Mouse (Mus musculus) lung, postnatal 4 days (tissue): ENCODE measurements at regions not wholly inside any gene's neighbourhood (a gene's known extent, or its start where the extent isn't known, plus 50 kb on each side); places are given as distances from the start of the nearest gene placed in this dataset.

Experiments used
- DNase-seq, 2 experiments: peaks; one replicate each; pipeline ENCODE4 v3.0.0; 2021

DNA sequence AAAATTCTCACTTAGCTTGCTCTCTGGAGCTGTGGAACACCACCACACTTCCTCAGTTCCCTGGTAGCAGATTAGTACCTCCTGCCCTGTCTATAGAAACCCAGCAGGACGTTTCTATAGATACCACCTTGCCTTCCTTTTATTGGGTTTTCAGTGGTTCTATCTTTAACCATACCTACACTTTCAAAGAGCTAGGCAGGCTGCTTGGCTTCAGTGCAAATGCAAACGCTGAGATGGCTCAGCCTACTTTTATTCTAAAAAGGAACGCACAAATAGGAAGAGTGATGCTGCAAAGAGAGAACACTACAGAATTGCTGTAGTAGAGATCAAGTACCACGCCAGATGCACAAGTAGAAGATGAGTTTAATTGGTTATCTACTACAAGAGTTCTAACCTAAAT is 120.9 kb upstream of the Ifne start:
- DNase-seq = no peak

DNA sequence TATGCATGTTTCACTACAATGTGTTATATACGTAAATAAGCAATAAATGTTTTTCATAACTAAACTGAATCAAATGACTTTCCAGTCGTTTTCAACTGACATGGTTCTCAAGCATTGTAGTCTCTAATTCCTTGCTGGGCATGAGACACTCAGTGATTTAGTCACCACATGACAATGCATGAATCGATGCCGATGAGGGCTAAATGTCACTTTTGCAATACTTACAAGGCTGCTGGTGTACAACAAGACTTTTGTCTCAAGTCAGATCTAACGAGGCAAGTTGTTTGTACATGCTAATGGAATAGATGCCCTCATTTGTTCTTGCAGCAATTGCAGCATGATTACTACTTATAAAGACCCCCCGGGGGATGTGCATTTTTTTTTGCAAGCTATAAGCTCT is 120.2 kb upstream of the Ifne start:
- DNase-seq = no peak

DNA sequence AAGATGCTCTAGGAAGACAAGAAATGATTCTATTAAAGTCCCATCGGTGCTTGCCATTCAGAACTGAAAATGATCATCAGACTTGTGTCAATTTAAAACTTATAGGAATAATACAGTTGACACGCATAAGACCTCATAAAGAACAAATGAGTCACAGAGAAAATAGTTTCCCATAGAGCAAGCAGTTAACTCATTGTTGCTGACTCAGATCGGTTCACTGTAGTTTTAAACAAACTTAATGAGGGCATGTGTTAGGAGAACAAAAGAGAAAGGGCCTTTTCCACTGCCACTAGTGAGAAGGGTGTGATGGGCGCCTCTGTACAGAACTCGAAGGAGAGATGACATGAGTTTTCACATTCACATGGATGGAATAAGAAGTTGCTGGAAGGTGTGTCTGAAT is 118.3 kb upstream of the Ifne start:
- no peak for DNase-seq

DNA sequence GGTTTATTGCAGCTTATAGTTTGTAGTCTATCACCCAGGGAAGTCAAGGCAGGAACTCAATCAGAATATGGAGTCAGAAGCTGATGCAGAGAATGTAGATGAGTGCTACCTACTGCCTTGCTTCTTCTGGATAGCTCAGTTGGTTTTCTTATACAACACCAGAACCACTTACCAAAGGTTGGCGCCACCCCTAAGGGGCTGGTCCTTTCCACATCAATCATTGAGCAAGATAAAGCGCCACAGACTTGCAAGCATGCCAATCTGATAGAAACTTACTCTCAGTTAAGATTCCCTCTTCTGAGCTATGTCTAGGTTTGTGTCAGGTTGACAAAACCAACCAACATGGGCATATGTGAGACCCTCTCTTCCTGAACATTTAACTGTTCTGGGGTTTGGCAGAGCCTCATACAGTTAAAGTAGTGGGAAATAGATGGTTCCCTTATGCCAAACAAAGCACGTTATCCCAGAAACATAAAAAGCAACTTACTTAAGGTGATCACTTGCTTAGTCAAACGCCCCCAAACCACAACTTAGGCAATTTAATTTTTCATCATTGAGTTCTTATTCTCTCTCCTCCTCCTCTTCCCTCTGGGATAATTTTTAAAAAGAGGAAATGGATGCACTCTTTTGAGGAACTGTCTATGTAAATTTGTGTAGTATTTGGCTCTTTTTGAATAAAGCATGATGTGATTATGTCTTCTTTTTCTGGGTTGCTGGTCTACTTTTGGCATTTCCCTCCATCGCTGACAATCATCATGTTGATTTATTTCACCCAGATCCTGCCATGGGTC is 115.3 kb upstream of the Ifne start:
- no peak for DNase-seq

GRCm38 (mm10) chr4:88994486-88994885 is 114.5 kb upstream of the Ifne start:
- no peak for DNase-seq

GRCm38 (mm10) chr4:88992498-88992897 is 112.5 kb upstream of the Ifne start:
- no peak for DNase-seq

DNA sequence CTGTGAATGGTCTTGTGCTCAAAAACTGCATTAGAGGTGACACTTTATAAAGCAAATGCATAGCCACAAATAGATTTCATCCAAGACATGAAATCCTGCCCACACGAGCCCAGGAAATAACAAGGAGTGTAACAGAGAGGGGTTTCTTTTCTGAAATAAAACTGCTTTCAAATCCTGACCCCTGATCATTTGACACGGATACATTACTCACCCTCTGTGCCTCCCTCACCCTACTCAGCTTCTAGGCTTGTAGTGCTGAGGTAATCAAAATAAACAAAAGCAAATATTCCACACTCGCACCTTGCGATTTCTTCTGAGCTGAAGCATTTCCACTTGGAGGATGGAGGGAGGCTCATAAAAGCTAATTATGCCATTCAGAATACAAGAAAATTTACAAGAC is 108.4 kb upstream of the Ifne start:
- no peak for DNase-seq

DNA sequence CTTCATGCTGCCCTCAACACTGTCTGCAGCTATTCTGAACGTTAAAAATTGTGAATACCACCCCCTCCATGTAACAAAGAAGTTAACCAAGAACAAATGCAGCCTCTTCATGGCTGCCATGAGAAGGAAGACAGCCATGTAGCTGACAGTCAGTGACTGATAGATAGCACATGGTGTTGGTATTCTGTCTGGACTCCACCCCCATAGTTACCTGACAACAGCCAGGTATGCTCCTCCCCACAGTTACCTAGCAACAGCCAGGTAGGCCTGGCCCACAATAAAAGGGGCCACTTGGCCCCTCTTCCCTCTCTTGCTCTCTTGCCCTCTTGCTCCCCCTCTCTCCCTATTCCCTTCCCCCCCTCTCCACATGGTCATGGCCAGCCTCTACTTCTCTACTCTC is 107.1 kb upstream of the Ifne start:
- no peak for DNase-seq

GRCm38 (mm10) chr4:88982457-88982856 is 102.5 kb upstream of the Ifne start:
- no peak for DNase-seq

GRCm38 (mm10) chr4:88977099-88977888 is 97.3 kb upstream of the Ifne start:
- DNase-seq = no peak

DNA sequence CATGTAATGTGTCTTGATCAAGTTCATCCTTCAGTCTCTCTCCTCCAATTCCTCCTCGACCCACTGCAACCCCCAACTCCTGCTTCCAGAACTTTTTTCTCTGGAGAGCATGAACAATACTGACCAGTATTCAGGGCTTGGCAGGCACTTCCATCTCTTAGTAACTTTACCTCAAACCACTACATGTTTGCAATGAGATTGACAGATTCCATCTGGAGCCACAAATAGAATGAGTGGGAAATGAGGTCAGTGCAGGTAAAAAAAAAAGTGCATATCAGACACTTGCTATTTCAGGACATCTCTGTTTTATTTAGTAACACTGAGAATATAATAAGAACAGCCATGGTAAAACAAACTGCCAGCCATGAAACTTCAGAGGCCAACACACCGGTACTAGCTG is 94.5 kb upstream of the Ifne start:
- no peak for DNase-seq

DNA sequence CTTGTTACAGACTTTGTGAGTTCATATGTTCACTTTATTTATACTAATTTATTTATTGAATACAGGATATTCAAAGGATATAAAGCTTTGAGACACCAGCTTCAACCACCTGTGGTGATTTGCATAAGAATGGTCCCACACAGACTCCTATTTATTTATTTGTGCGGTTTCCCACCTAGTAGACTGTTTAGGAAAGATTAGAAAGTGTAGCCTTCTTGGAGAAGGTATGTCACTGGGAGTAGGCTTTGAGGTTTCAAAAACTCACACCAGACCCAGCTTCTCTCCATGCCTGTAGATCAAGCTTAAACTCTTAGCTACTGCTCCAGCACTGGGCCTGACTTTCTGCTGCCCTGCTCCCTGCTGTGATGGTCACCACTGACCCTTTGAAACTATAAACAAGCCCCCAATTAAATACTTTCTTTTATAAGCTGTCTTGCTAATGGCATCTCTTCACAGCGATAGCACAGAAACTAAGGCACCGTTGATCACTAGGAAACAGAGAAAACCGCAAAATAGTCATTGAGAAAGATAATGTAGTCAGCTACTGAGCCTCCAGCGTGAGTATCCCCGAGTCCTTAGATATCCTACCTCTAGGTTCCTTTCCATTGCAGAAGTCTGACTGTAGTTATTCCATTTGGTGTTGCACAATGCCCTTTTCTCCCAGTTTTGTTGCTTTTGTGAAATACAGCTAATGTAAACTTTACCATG is 89.3 kb upstream of the Ifne start:
- no peak for DNase-seq

DNA sequence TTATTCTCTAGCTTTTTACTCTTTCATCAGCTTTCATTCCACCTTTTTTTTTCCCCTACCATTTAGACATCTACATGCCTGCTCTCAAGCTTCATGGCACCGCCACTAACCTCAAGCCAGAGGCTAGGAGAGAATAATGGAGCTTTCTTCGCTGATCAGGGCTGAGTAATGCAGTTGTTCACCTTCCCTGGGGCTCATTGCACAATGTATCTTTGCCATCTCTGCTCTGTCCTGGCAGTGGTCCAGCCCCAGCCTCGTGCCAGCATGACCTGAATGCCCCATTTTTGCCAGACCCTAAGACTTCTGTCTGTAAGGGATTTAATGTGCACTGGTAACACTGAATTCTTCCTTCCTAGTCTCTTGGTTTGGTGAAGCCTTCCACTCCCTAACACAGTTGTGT is 79.6 kb upstream of the Ifne start:
- no peak for DNase-seq

DNA sequence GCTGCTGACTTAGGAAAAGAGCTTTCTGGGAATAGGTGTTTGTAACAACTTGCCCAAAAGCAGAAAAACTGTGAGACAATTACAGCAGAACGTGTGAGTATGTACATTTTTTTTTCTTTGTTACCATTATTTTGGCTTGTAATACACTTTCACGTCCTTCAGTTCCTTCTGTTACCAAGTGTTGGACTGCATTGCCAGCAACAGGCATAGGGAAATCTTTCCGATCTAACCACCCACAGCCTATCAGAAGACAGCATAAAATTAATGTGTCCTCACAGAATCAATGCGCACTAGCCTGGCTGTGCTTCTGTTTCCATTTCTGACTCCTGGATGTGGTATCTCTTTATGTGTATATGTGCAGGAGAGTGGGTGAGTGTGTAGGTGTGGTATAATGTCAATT is 76.6 kb upstream of the Ifne start:
- no peak for DNase-seq

DNA sequence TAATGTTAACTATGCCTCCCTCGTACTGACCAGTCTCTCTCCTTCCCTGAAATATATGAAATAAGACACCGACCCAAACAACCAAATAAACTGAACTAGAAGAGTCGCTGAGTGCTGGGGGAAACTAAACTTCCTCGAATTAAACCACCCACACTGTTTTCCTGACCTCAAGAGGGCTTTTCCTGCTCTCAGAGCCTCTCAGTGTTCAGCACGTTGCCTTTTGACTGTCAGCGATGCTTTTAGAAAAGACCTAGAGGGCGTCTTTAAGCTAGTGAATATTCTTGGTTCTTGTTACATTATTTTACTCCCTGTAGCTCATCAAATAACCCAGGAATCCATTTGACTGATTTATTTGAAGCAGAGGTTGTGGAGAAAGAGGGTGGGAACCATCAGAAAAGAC is 76.2 kb upstream of the Ifne start:
- DNase-seq = no peak

DNA sequence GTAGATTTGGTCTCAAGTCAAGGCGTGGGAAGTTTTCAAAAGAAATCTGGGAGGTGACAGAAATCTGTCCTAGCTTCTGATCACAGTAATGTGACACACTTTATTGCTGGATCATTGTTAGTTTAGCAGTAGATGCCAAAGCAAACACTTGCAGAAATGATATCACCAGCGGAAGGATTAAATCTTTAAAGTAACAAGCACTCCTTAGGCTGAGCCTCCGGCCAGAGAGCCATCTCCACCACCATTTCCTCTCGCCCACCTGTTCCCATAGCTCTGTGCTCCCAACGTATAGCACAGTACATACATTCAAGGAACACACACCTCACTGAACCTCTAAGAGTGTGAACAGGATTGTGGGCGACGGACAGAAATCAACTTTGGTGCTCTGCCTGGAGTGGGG is 75.6 kb upstream of the Ifne start:
- DNase-seq = peak in 1 of 2 experiments; percentile 4

DNA sequence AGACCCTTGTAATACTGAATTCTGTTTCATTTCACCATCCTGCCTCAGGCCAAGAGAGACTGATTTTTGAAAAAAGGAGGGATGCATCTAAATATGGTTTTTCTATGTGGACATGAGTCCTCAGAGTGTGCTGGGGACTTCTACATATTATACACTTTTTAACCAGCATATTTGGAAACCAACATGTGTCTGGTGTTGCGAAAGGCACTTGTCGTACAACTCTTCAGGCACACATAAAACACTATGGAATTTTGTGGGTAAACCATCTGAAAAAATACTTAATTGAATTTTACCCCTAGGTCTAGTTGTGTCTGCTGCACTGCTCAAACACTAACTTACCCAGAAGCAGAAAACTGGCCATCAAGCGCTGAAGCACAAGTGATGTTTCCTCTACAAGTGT is 74.0 kb upstream of the Ifne start:
- DNase-seq = no peak

DNA sequence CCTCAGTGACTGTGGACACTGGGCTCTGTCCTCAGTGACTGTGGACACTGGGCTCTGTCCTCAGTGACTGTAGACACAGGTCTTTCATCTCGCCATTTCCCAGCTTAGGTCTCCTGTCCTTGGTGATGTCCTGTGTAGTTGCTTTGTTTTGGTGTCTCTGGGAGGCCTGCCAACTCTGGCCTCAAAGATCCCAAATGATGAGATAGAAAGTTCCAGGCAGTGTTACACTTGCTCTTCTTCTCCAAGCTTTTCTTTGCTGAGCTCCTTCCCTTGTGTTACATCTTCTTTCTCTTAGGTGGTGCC is 71.0 kb upstream of the Ifne start:
- DNase-seq = no peak

DNA sequence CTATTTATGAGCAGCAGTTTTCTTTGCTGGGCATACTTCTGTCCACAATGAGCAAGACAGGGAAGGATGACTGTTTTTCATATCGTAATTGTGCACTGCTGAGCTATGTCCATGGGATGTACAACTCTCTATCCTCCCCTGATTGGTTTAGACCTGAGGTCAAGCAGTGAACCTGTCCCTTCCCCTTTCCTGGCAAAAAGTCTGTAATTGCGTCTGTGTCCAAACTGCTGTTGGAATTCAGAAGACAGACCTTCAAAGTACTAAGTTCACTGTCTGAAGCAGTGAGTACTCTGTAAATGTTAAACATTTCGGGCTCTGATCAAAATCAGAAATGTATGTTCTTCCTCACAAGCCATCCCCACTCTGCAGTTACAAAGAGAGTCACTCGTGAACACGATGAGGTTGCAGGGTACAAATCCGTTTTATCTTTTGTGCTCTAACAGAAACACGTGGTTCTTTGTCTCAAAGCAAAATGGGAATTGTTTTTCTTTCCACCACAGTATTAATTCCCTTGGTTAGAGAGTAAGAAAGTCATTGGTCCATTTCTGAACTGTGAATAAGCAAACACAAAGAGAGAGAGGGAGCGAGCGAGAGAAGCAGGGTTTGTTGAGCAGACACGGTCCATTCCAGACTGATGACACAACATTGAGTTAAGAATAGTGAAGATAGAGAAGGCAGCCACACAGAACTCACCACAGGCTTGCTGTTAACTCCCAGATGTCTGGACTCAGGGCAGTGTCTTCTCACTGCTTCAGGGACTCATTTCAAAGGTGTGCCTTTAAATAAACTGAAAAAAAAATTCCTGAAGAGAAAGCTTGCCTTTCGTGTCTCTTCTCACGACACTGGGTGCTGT is 70.4 kb upstream of the Ifne start:
- DNase-seq = no peak

GRCm38 (mm10) chr4:88948027-88948859 is 68.2 kb upstream of the Ifne start:
- DNase-seq = no peak

DNA sequence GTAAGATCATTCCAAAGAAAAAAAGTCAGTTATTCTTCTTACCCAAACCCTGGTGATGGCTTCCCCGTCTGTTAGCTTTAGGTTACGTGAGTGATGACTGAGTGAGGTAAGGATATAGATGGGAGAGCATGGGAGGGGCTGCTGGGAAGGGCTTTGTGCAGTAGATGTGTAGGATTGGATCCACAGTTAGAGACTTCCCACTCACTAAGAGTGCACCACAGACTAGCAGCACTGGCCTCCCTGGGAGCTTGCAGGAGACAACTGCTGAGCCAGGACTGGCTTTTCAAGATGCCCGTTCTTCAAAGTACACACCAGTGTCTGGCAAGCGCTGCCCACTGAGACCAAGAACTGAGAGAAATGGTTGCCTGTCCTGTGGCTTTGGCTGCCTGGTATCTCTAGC is 62.0 kb upstream of the Ifne start:
- DNase-seq = no peak

- no peak for DNase-seq
These were observed 60.7 kb upstream of the Ifne start for GRCm38 (mm10) chr4:88940670-88941069.
